Mouse (Mus musculus) hindbrain, embryonic 12.5 days (tissue): ENCODE measurements around the gene Met. TPM values are rescaled to one million over a fixed set of nuclear protein-coding genes. Genes with fewer than 3 reads are reported as not detected.

Source experiments
- ATAC-seq: fragments of 200-750 bp; cut with Nextera tagmentation; 2 replicates; pipeline ENCODE4 v1.8.0; 2017; ENCODE audit warnings: moderate TSS enrichment; ENCODE audit not compliant: low FRiP score
- H3K27ac ChIP-seq: fragments of 300-500 bp; sonication (generic); 2 replicates; pipeline ENCODE4 v1.5.1; 2016; ENCODE audit warnings: mild to moderate bottlenecking
- H3K27me3 ChIP-seq: fragments of 300-500 bp; sonication (generic); 2 replicates; pipeline ENCODE4 v1.6.1; 2016; ENCODE audit warnings: mild to moderate bottlenecking
- H3K36me3 ChIP-seq: fragments of 300-500 bp; sonication (generic); 2 replicates; pipeline ENCODE4 v1.6.1; 2016; ENCODE audit warnings: mild to moderate bottlenecking
- H3K4me1 ChIP-seq: fragments of 300-500 bp; sonication (generic); 2 replicates; pipeline ENCODE4 v1.6.1; 2016
- H3K4me2 ChIP-seq: fragments of 300-500 bp; sonication (generic); replicated peaks from 2 replicates; pipeline ENCODE4 v1.6.1; 2016; ENCODE audit warnings: mild to moderate bottlenecking
- H3K4me3 ChIP-seq: fragments of 300-500 bp; sonication (generic); 2 replicates; pipeline ENCODE4 v1.5.1; 2016; ENCODE audit warnings: mild to moderate bottlenecking
- H3K9ac ChIP-seq: fragments of 300-500 bp; sonication (generic); 2 replicates; pipeline ENCODE4 v1.6.1; 2016; ENCODE audit warnings: mild to moderate bottlenecking, moderate library complexity
- H3K9me3 ChIP-seq: fragments of 300-500 bp; sonication (generic); replicated peaks from 2 replicates; pipeline ENCODE4 v1.6.1; 2016; ENCODE audit warnings: mild to moderate bottlenecking
- WGBS: fragments of 180-500 bp; shearing (Covaris S2); methylation state at CpG from one replicate; pipeline ENCODE4 v1.1.7; 2016; 5-methylcytosine and 5-hydroxymethylcytosine counted together
- polyA plus RNA-seq: library from polyadenylated mRNA; unstranded; fragments of >200 nt; fragmentation: Nextera tagmentation; extraction: Ambion mirVana; gene quantifications from 2 replicates; pipeline ENCODE4 v1.2.1, GENCODE M21; 2016

Met gene
- polyA plus RNA-seq, 1 experiment from 2014 or later: 2.2 TPM

- H3K4me1 ChIP-seq: no peaks in the 10 kb centered on the region
- no peak overlapping the region for H3K9ac ChIP-seq
- no peaks in the 10 kb centered on the region for H3K9me3 ChIP-seq
- no peaks in the 10 kb centered on the region for H3K36me3 ChIP-seq
- ATAC-seq: no peak
- H3K27me3 ChIP-seq: no peaks in the 10 kb centered on the region
- H3K4me3 ChIP-seq: no peak overlapping the region
- H3K4me2 ChIP-seq: no peak overlapping the region
- no peak overlapping the region for H3K27ac ChIP-seq
- 81% methylated on average over 4 of the region's 4 CpGs for WGBS
Measured at GRCm38 (mm10) chr6:17522917-17523316, 59.3 kb downstream of the Met start.

GRCm38 (mm10) chr6:17529490-17530269 lies 66.1 kb downstream of the Met start:
- Histone ChIP-seq H3K36me3 (no peaks in the 10 kb centered on the region), H3K9me3 (no peaks in the 10 kb centered on the region), H3K4me3 (no peak overlapping the region), H3K4me2 (no peak overlapping the region), H3K9ac (no peak overlapping the region), H3K27ac (no peak overlapping the region; the same call in 1 of the 2 replicates), H3K27me3 (no peaks in the 10 kb centered on the region), H3K4me1 (peaks cover 3% of the 10 kb centered on the region; the same call in 1 of the 2 replicates)
- no peak for ATAC-seq
- 65% methylated on average over 6 of the region's 6 CpGs for WGBS

GRCm38 (mm10) chr6:17541615-17542014 lies 78.0 kb downstream of the Met start:
- H3K27ac ChIP-seq: no peak overlapping the region
- H3K36me3 ChIP-seq: no peaks in the 10 kb centered on the region
- WGBS: 93% methylated on average over 8 of the region's 8 CpGs
- no peak for ATAC-seq
- no peak overlapping the region for H3K4me2 ChIP-seq
- H3K9me3 ChIP-seq: no peaks in the 10 kb centered on the region
- H3K9ac ChIP-seq: no peak overlapping the region
- 0 out of 2 replicates have a peak, but pooled peaks cover under 1% of the 10 kb centered on the region for H3K4me1 ChIP-seq
- no peaks in the 10 kb centered on the region for H3K27me3 ChIP-seq
- no peak overlapping the region for H3K4me3 ChIP-seq

- no peak for ATAC-seq
- H3K9ac ChIP-seq: no peak overlapping the region
- WGBS: 86% methylated on average over 7 of the region's 7 CpGs
- no peaks in the 10 kb centered on the region for H3K9me3 ChIP-seq
- H3K36me3 ChIP-seq: no peaks in the 10 kb centered on the region
- H3K4me2 ChIP-seq: no peak overlapping the region
- H3K4me3 ChIP-seq: no peak overlapping the region
- 0 out of 2 replicates have a peak, but pooled peaks cover 3% of the 10 kb centered on the region for H3K4me1 ChIP-seq
- H3K27me3 ChIP-seq: no peaks in the 10 kb centered on the region
- no peak overlapping the region for H3K27ac ChIP-seq
Measured at GRCm38 (mm10) chr6:17542383-17542782, 78.8 kb downstream of the Met start.

- H3K27ac ChIP-seq: no peak overlapping the region
- no peaks in the 10 kb centered on the region for H3K36me3 ChIP-seq
- H3K9ac ChIP-seq: no peak overlapping the region
- H3K9me3 ChIP-seq: no peaks in the 10 kb centered on the region
- ATAC-seq: no peak
- H3K27me3 ChIP-seq: no peaks in the 10 kb centered on the region
- H3K4me3 ChIP-seq: no peak overlapping the region
- 0 out of 2 replicates have a peak, but pooled peaks cover 3% of the 10 kb centered on the region for H3K4me1 ChIP-seq
- H3K4me2 ChIP-seq: no peak overlapping the region
- 67% methylated on average over 9 of the region's 9 CpGs for WGBS
Measured at GRCm38 (mm10) chr6:17545480-17545879, 81.9 kb downstream of the Met start.

- no peak for ATAC-seq
- H3K9me3 ChIP-seq: no peaks in the 10 kb centered on the region
- H3K4me1 ChIP-seq: 0 out of 2 replicates have a peak, but pooled peaks cover 3% of the 10 kb centered on the region
- WGBS: 80% methylated on average over 9 of the region's 9 CpGs
- H3K27me3 ChIP-seq: no peaks in the 10 kb centered on the region
- H3K36me3 ChIP-seq: no peaks in the 10 kb centered on the region
- H3K27ac ChIP-seq: no peak overlapping the region
- no peak overlapping the region for H3K4me2 ChIP-seq
- H3K4me3 ChIP-seq: no peak overlapping the region
- H3K9ac ChIP-seq: no peak overlapping the region
Measured at GRCm38 (mm10) chr6:17546341-17546740, 82.7 kb downstream of the Met start.

GRCm38 (mm10) chr6:17546825-17547224 lies 83.2 kb downstream of the Met start:
- Histone ChIP-seq H3K4me1 (0 out of 2 replicates have a peak, but pooled peaks cover 3% of the 10 kb centered on the region), H3K36me3 (no peaks in the 10 kb centered on the region), H3K4me2 (no peak overlapping the region), H3K27me3 (no peaks in the 10 kb centered on the region), H3K27ac (no peak overlapping the region), H3K4me3 (no peak overlapping the region), H3K9me3 (no peaks in the 10 kb centered on the region), H3K9ac (no peak overlapping the region)
- WGBS: 67% methylated on average over 5 of the region's 5 CpGs
- ATAC-seq: no peak

- Histone ChIP-seq H3K9ac (no peak overlapping the region), H3K4me1 (0 out of 2 replicates have a peak, but pooled peaks cover 3% of the 10 kb centered on the region), H3K36me3 (no peaks in the 10 kb centered on the region), H3K9me3 (no peaks in the 10 kb centered on the region), H3K4me2 (no peak overlapping the region), H3K27ac (no peak overlapping the region), H3K27me3 (no peaks in the 10 kb centered on the region), H3K4me3 (no peak overlapping the region)
- WGBS: 89% methylated on average over 4 of the region's 4 CpGs
- ATAC-seq: no peak
Measured at GRCm38 (mm10) chr6:17548786-17549185, 85.2 kb downstream of the Met start.

- ATAC-seq: no peak
- WGBS: 96% methylated on average over 3 of the region's 3 CpGs
- H3K9me3 ChIP-seq: no peaks in the 10 kb centered on the region
- H3K9ac ChIP-seq: no peak overlapping the region
- no peaks in the 10 kb centered on the region for H3K36me3 ChIP-seq
- no peak overlapping the region for H3K27ac ChIP-seq
- no peaks in the 10 kb centered on the region for H3K27me3 ChIP-seq
- H3K4me1 ChIP-seq: 0 out of 2 replicates have a peak, but pooled peaks cover 3% of the 10 kb centered on the region
- H3K4me3 ChIP-seq: no peak overlapping the region
- H3K4me2 ChIP-seq: no peak overlapping the region
Measured at GRCm38 (mm10) chr6:17549645-17550044, 86.0 kb downstream of the Met start.

GRCm38 (mm10) chr6:17554263-17554662 lies 90.7 kb downstream of the Met start:
- Histone ChIP-seq H3K4me1 (no peaks in the 10 kb centered on the region), H3K4me3 (no peak overlapping the region), H3K36me3 (no peaks in the 10 kb centered on the region), H3K9ac (no peak overlapping the region), H3K27me3 (no peaks in the 10 kb centered on the region), H3K27ac (no peak overlapping the region), H3K4me2 (no peak overlapping the region), H3K9me3 (no peaks in the 10 kb centered on the region)
- ATAC-seq: no peak
- 87% methylated on average over 7 of the region's 7 CpGs for WGBS

- Histone ChIP-seq H3K27ac (no peak overlapping the region), H3K9me3 (no peaks in the 10 kb centered on the region), H3K4me3 (no peak overlapping the region), H3K27me3 (no peaks in the 10 kb centered on the region), H3K9ac (no peak overlapping the region), H3K36me3 (no peaks in the 10 kb centered on the region), H3K4me1 (no peaks in the 10 kb centered on the region), H3K4me2 (no peak overlapping the region)
- ATAC-seq: no peak
- WGBS: 45% methylated on average over 3 of the region's 3 CpGs
Measured at GRCm38 (mm10) chr6:17554757-17555156, 91.2 kb downstream of the Met start.

GRCm38 (mm10) chr6:17555719-17556118 lies 92.1 kb downstream of the Met start:
- Histone ChIP-seq H3K9me3 (no peaks in the 10 kb centered on the region), H3K4me2 (no peak overlapping the region), H3K27ac (no peak overlapping the region), H3K36me3 (no peaks in the 10 kb centered on the region), H3K27me3 (peaks cover under 1% of the 10 kb centered on the region; the same call in 1 of the 2 replicates), H3K4me3 (no peak overlapping the region), H3K9ac (no peak overlapping the region), H3K4me1 (no peaks in the 10 kb centered on the region)
- WGBS: 85% methylated on average over 7 of the region's 7 CpGs
- ATAC-seq: no peak

GRCm38 (mm10) chr6:17559657-17560056 lies 96.1 kb downstream of the Met start:
- Histone ChIP-seq H3K4me3 (no peak overlapping the region), H3K27ac (no peak overlapping the region), H3K4me1 (peaks cover 5% of the 10 kb centered on the region), H3K27me3 (peaks cover 5% of the 10 kb centered on the region), H3K4me2 (no peak overlapping the region), H3K36me3 (no peaks in the 10 kb centered on the region), H3K9me3 (no peaks in the 10 kb centered on the region), H3K9ac (no peak overlapping the region)
- ATAC-seq: no peak
- 83% methylated on average over 4 of the region's 4 CpGs for WGBS
